Comparison of ENCODE assay signal across 20 mouse cellular contexts in the genomic region with DNA sequence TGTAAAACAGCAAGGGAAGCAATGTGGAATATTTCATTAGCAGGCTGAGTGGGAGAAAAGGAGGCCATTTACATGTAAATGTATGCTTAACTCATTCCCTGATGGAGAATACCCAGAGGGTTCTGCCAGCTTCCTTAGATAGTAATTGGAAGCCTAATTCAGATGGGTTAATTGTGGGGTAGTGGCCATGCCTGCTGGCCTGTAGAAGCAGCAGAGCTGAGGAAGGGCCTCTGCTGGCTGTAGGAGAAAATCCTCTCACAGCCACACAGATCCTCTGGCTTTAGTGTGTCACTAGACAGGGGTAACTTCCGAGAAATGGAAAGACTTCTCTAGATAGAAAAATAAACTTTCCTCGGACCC.
DNase-seq lines count a peak whose midpoint lies in the region; ATAC-seq and TF ChIP-seq lines count a peak whose summit lies in the region.
"Had no signal": no experiment of that assay in that cellular context is flagged by ENCODE, and none has a peak within 500 bp of the region (broad histone marks: within the 10 kb centered on the region; RNA-seq: fewer than 3 reads in every experiment).

No protein-coding gene starts in this region.

- H3K4me2 ChIP-seq in hindbrain, embryonic 12.5 days (replicated peaks), result no peak overlapping the region
- no peak overlapping the region for H3K4me2 ChIP-seq in forebrain, embryonic 14.5 days (ENCODE audit: low read length)
- no peak overlapping the region for H3K4me2 ChIP-seq in midbrain, embryonic 13.5 days (replicated peaks)
- H3K4me2 ChIP-seq: limb, embryonic 13.5 days; liver, embryonic 13.5 days; lung, embryonic 14.5 days had no signal

- H3K4me1 ChIP-seq in hindbrain, embryonic 12.5 days, result peaks cover 5% of the 10 kb centered on the region
- no peaks in the 10 kb centered on the region for H3K4me1 ChIP-seq in hindbrain, embryonic 10.5 days (replicated peaks)
- peaks cover 20% of the 10 kb centered on the region for H3K4me1 ChIP-seq in forebrain, embryonic 14.5 days (ENCODE audit: control insufficient read depth, insufficient read depth, low read length)
- peaks cover 18% of the 10 kb centered on the region for H3K4me1 ChIP-seq in midbrain, embryonic 13.5 days (replicated peaks)
- H3K4me1 ChIP-seq: heart, embryonic 10.5 days; liver, embryonic 13.5 days had no signal

- no peak for DNase-seq in hindbrain, embryonic 10.5 days (ENCODE audit: low spot score)
- peak; percentile 95 for DNase-seq in brain, embryonic 14.5 days (ENCODE audit: low read depth)
- DNase-seq in forebrain, embryonic 14.5 days (ENCODE audit: low spot score), result peak; percentile 90
- DNase-seq in ovary, postnatal 14 days (ENCODE audit: low spot score), result no peak
- no peak for DNase-seq in cerebellum, postnatal 36 days
- no peak for DNase-seq in c-Kit-positive CD71-positive TER-119-positive erythroid progenitor cells, embryonic 14.5 days (ENCODE audit: low spot score)
- DNase-seq: adrenal gland, postnatal 14 days; cerebellum, adult 9-11 months; gastrocnemius, adult 2 months; kidney, adult 18-20 months; kidney, postnatal 10 days; liver, embryonic 13.5 days; lung, embryonic 14.5 days; lung, postnatal 4 days had no signal

- H3K4me3 ChIP-seq in hindbrain, embryonic 12.5 days, result no peak overlapping the region
- H3K4me3 ChIP-seq in hindbrain, embryonic 10.5 days, result no peak overlapping the region
- no peak overlapping the region for H3K4me3 ChIP-seq in forebrain, embryonic 14.5 days (ENCODE audit: low read depth, low read length)
- no peak overlapping the region for H3K4me3 ChIP-seq in midbrain, embryonic 13.5 days (replicated peaks)
- H3K4me3 ChIP-seq: gastrocnemius, adult 2 months; heart, embryonic 10.5 days; limb, embryonic 13.5 days; liver, embryonic 13.5 days had no signal

- TF ChIP-seq POLR2A in brain, embryonic 14.5 days (IDR thresholded peaks at IDR 0.05; ENCODE audit: borderline replicate concordance, extremely low read depth, insufficient read depth, insufficient read length, poor library complexity, severe bottlenecking), result no peak

- no peaks in the 10 kb centered on the region for H3K27me3 ChIP-seq in hindbrain, embryonic 12.5 days
- no peaks in the 10 kb centered on the region for H3K27me3 ChIP-seq in hindbrain, embryonic 10.5 days (ENCODE audit: insufficient read depth, poor library complexity, severe bottlenecking)
- H3K27me3 ChIP-seq in forebrain, embryonic 14.5 days (replicated peaks; ENCODE audit: control insufficient read depth, insufficient read depth, low read length), result no peaks in the 10 kb centered on the region
- H3K27me3 ChIP-seq in midbrain, embryonic 13.5 days, result no peaks in the 10 kb centered on the region
- H3K27me3 ChIP-seq: limb, embryonic 13.5 days; liver, embryonic 13.5 days had no signal

- WGBS in hindbrain, embryonic 12.5 days, result 77% methylated on average over 2 of the region's 2 CpGs
- 75% methylated on average over 2 of the region's 2 CpGs for whole genome bisulfite sequencing in hindbrain, embryonic 10.5 days
- 30% methylated on average over 2 of the region's 2 CpGs for WGBS in forebrain, embryonic 14.5 days
- WGBS in midbrain, embryonic 13.5 days, result 76% methylated on average over 2 of the region's 2 CpGs

- no peak overlapping the region for H3K9ac ChIP-seq in hindbrain, embryonic 12.5 days
- no peak overlapping the region for H3K9ac ChIP-seq in forebrain, embryonic 14.5 days (ENCODE audit: low read length)
- no peak overlapping the region for H3K9ac ChIP-seq in midbrain, embryonic 13.5 days (replicated peaks)
- H3K9ac ChIP-seq: limb, embryonic 13.5 days; liver, embryonic 13.5 days; lung, embryonic 14.5 days had no signal

- peak; percentile 30; the same call in 1 of the 2 replicates for TF ChIP-seq CTCF in brain, embryonic 14.5 days (IDR thresholded peaks at IDR 0.05; ENCODE audit: borderline replicate concordance, extremely low read depth, insufficient read depth, insufficient read length)

- no peak overlapping the region for H3K27ac ChIP-seq in hindbrain, embryonic 12.5 days
- H3K27ac ChIP-seq in hindbrain, embryonic 10.5 days, result no peak overlapping the region
- no peak overlapping the region; the same call in 1 of the 2 replicates for H3K27ac ChIP-seq in forebrain, embryonic 14.5 days (ENCODE audit: low read depth, low read length)
- H3K27ac ChIP-seq in midbrain, embryonic 13.5 days, result no peak overlapping the region
- H3K27ac ChIP-seq: gastrocnemius, adult 2 months; heart, embryonic 10.5 days; limb, embryonic 13.5 days; liver, embryonic 13.5 days had no signal

- H3K36me3 ChIP-seq in hindbrain, embryonic 12.5 days, result no peaks in the 10 kb centered on the region
- H3K36me3 ChIP-seq in hindbrain, embryonic 10.5 days, result no peaks in the 10 kb centered on the region
- H3K36me3 ChIP-seq in forebrain, embryonic 14.5 days (ENCODE audit: control insufficient read depth, insufficient read depth, low read length), result no peaks in the 10 kb centered on the region
- no peaks in the 10 kb centered on the region for H3K36me3 ChIP-seq in midbrain, embryonic 13.5 days
- H3K36me3 ChIP-seq: G1E; heart, embryonic 10.5 days; limb, embryonic 13.5 days; liver, embryonic 13.5 days had no signal

- H3K9me3 ChIP-seq in hindbrain, embryonic 12.5 days (replicated peaks), result no peaks in the 10 kb centered on the region
- H3K9me3 ChIP-seq in hindbrain, embryonic 10.5 days, result no peaks in the 10 kb centered on the region
- no peaks in the 10 kb centered on the region for H3K9me3 ChIP-seq in forebrain, embryonic 14.5 days (replicated peaks; ENCODE audit: control insufficient read depth, low read length)
- H3K9me3 ChIP-seq in midbrain, embryonic 13.5 days, result no peaks in the 10 kb centered on the region
- H3K9me3 ChIP-seq: G1E; heart, embryonic 10.5 days; limb, embryonic 13.5 days; liver, embryonic 13.5 days had no signal

- peak; percentile 74 for ATAC-seq in hindbrain, embryonic 12.5 days (ENCODE audit: low FRiP score)
- peak; percentile 95 for ATAC-seq in forebrain, embryonic 14.5 days
- peak; percentile 79 for ATAC-seq in midbrain, embryonic 13.5 days
- ATAC-seq: activated CD4-positive, CD25-positive, alpha-beta regulatory T cell, adult 4 months had no signal

Comparison
In these comparisons a context has a peak if more than half of its experiments do, and no peak if none do; other contexts are left out.
1. DNase-seq: peak in brain, embryonic 14.5 days (single experiment) and forebrain, embryonic 14.5 days (single experiment); none in hindbrain, embryonic 10.5 days (single experiment), ovary, postnatal 14 days (single experiment), cerebellum, postnatal 36 days (0 of 2) and c-Kit-positive CD71-positive TER-119-positive erythroid progenitor cells, embryonic 14.5 days (single experiment).
2. Peak in every context shown above with its lines, with median percentiles within 50 percentile points of each other: ATAC-seq.